Comparison of ENCODE assay signal across 8 mouse cellular contexts in genomic region chr6:134565606-134566247, GRCm38 (mm10). TPM values are rescaled to one million over a fixed set of nuclear protein-coding genes. Genes with fewer than 3 reads are reported as not detected.
A peak's percentile ranks its signal among the peaks of the same experiment; 100 is the strongest.
DNase-seq lines count a peak whose midpoint lies in the region; ATAC-seq lines count a peak whose summit lies in the region.

No protein-coding gene starts in this region.

- peaks cover 24% of the 10 kb centered on the region; the same call in 1 of the 2 replicates for H3K4me1 ChIP-seq in lung, embryonic 15.5 days
- peaks cover 40% of the 10 kb centered on the region for H3K4me1 ChIP-seq in hindbrain, embryonic 13.5 days (replicated peaks)
- H3K4me1 ChIP-seq in limb, embryonic 15.5 days: peaks cover 15% of the 10 kb centered on the region; the same call in 1 of the 2 replicates

- H3K27me3 ChIP-seq in lung, embryonic 15.5 days: no peaks in the 10 kb centered on the region; the same call in 1 of the 2 replicates
- H3K27me3 ChIP-seq in hindbrain, embryonic 13.5 days: no peaks in the 10 kb centered on the region
- no peaks in the 10 kb centered on the region for H3K27me3 ChIP-seq in limb, embryonic 15.5 days

- no peak for ATAC-seq in lung, embryonic 15.5 days (ENCODE audit: borderline replicate concordance, extremely low read depth, low FRiP score, low TSS enrichment)
- peak; percentile 43; the same call in 1 of the 2 replicates for ATAC-seq in erythroblast, adult 5-6 weeks (replicated peaks; ENCODE audit: low FRiP score, poor library complexity, severe bottlenecking)
- peak; percentile 7; the same call in 1 of the 2 replicates for ATAC-seq in hindbrain, embryonic 13.5 days (ENCODE audit: low FRiP score)
- no peak for ATAC-seq in limb, embryonic 15.5 days (ENCODE audit: insufficient number of reproducible peaks, low FRiP score, low TSS enrichment, low read depth)

- no peaks in the 10 kb centered on the region for H3K9me3 ChIP-seq in lung, embryonic 15.5 days
- H3K9me3 ChIP-seq in hindbrain, embryonic 13.5 days: no peaks in the 10 kb centered on the region
- no peaks in the 10 kb centered on the region for H3K9me3 ChIP-seq in limb, embryonic 15.5 days

- no peaks in the 10 kb centered on the region for H3K36me3 ChIP-seq in lung, embryonic 15.5 days
- H3K36me3 ChIP-seq in hindbrain, embryonic 13.5 days: no peaks in the 10 kb centered on the region
- no peaks in the 10 kb centered on the region for H3K36me3 ChIP-seq in limb, embryonic 15.5 days

- DNase-seq in lung, postnatal 25 days (ENCODE audit: low spot score): no peak
- peak; percentile 49 for DNase-seq in adrenal gland, postnatal 10 days
- DNase-seq in naive thymus-derived CD4-positive, alpha-beta T cell, adult 2 months (ENCODE audit: low read depth): peak; percentile 50
- DNase-seq in right cerebral cortex, postnatal 4 days: no peak

- H3K4me3 ChIP-seq in lung, embryonic 15.5 days: peak overlapping the region; percentile 98
- peak overlapping the region; percentile 95 for H3K4me3 ChIP-seq in hindbrain, embryonic 13.5 days
- peak overlapping the region; percentile 89 for H3K4me3 ChIP-seq in limb, embryonic 15.5 days

- H3K9ac ChIP-seq in lung, embryonic 15.5 days: peak overlapping the region; percentile 99
- H3K9ac ChIP-seq in hindbrain, embryonic 13.5 days: peak overlapping the region; percentile 97
- peak overlapping the region; percentile 99 for H3K9ac ChIP-seq in limb, embryonic 15.5 days

- peak overlapping the region; percentile 62 for H3K4me2 ChIP-seq in lung, embryonic 15.5 days
- peak overlapping the region; percentile 76 for H3K4me2 ChIP-seq in hindbrain, embryonic 13.5 days
- H3K4me2 ChIP-seq in limb, embryonic 15.5 days: peak overlapping the region; percentile 64

- peak overlapping the region; percentile 99 for H3K27ac ChIP-seq in lung, embryonic 15.5 days
- H3K27ac ChIP-seq in hindbrain, embryonic 13.5 days: peak overlapping the region; percentile 100
- H3K27ac ChIP-seq in limb, embryonic 15.5 days: peak overlapping the region; percentile 99

- WGBS in lung, embryonic 15.5 days: 1% methylated on average over 19 of the region's 19 CpGs
- 1% methylated on average over 19 of the region's 19 CpGs for whole genome bisulfite sequencing in hindbrain, embryonic 13.5 days
- 1% methylated on average over 19 of the region's 19 CpGs for WGBS in limb, embryonic 15.5 days

RNA-seq across cellular contexts. Expression of gene Lrp6, which starts 1.0 kb away (rescaled TPM):
- 22.3 and 24.7 TPM in 2 replicates for polyA plus RNA-seq in lung, embryonic 15.5 days (2015; fragmentation: Nextera tagmentation; extraction: Ambion mirVana)
- total RNA-seq in adrenal gland, postnatal 10 days (2021): 10 to 100 TPM; 77.3 to 78.5 TPM
- total RNA-seq in erythroblast, adult 5-6 weeks (2015; ENCODE audit: low replicate concordance): 2.3 and 6.0 TPM in 2 replicates
- 5.2 and 7.9 TPM in 2 replicates for total RNA-seq in erythroblast, adult 5-6 weeks (2017; ENCODE audit: low replicate concordance)
- 20.6 and 22.3 TPM in 2 replicates for polyA plus RNA-seq in hindbrain, embryonic 13.5 days (2015; fragmentation: Nextera tagmentation; extraction: Ambion mirVana)
- 24.7 and 31.1 TPM in 2 replicates for polyA plus RNA-seq in limb, embryonic 15.5 days (2015; fragmentation: Nextera tagmentation; extraction: Ambion mirVana)

Comparison
In these comparisons a context has a peak if more than half of its experiments do, and no peak if none do; other contexts are left out.
1. ATAC-seq: peak in erythroblast, adult 5-6 weeks (single experiment) and hindbrain, embryonic 13.5 days (single experiment); none in lung, embryonic 15.5 days (single experiment) and limb, embryonic 15.5 days (single experiment).
2. DNase-seq: peak in adrenal gland, postnatal 10 days (single experiment) and naive thymus-derived CD4-positive, alpha-beta T cell, adult 2 months (single experiment); none in lung, postnatal 25 days (single experiment) and right cerebral cortex, postnatal 4 days (single experiment).
3. Peak in every context shown above with its lines, with median percentiles within 50 percentile points of each other: H3K27ac ChIP-seq, H3K4me2 ChIP-seq, H3K4me3 ChIP-seq and H3K9ac ChIP-seq.